Mouse (Mus musculus): ENCODE results near the gene Ddx5.

- TF ChIP-seq CTCF (IDR thresholded peaks at IDR 0.05; ENCODE audit: low read depth, low read length) (no peak), GATA1 (IDR thresholded peaks at IDR 0.05; ENCODE audit: borderline replicate concordance, low read length) (no peak)
Observed at GRCm38 (mm10) chr11:106741826-106742225, 47.2 kb downstream of the Ddx5 start.

All from G1E (cell line).